Mouse (Mus musculus): ENCODE results near the gene Rap2c. TPM values are rescaled to one million over a fixed set of nuclear protein-coding genes. Genes with fewer than 3 reads are reported as not detected.

Rap2c gene
- 29.1 TPM for polyA plus RNA-seq (2021)

- in situ Hi-C loops (cut with MboI; ENCODE audit: low pct_unique_long_range_greater_than_20kb) = no loop called here
- peaks cover 20% of the 10 kb centered on the region for H3K27me3 ChIP-seq
- no peak for TF ChIP-seq CTCF (IDR thresholded peaks at IDR 0.05)
- DNase-seq (ENCODE audit: low read depth, low spot score) = no peak
- POLR2A ChIA-PET = interaction anchor here (0.6 to 0.7 kb wide), 3 partner anchors 387 to 1771 kb away, joined by 3 to 4 read pairs (median 3); no protein-coding TSS in a partner anchor
- CTCF ChIA-PET = no interaction called here
- peak; percentile 62 for ATAC-seq
Observed at GRCm38 (mm10) chrX:51017851-51018785, at the start of gene Rap2c. Rap2c (minus strand) TSS chrX:51018018.

- ChIA-PET POLR2A (interaction anchor here (0.6 kb wide), 1 partner anchor 394 kb away, joined by 4 read pairs; no protein-coding TSS in a partner anchor), CTCF (interaction anchor here (0.8 to 3.0 kb wide), 4 partner anchors 11 to 308 kb away, joined by 3 to 8 read pairs (median 3); no protein-coding TSS in a partner anchor)
- no peak for DNase-seq (ENCODE audit: low read depth, low spot score)
- in situ Hi-C loops (cut with MboI; ENCODE audit: low pct_unique_long_range_greater_than_20kb) = loop anchor here (25.0 kb wide), 1 partner anchor 404 kb away; no protein-coding TSS in a partner anchor
- H3K27me3 ChIP-seq = peaks cover 24% of the 10 kb centered on the region
- no peak for TF ChIP-seq CTCF (IDR thresholded peaks at IDR 0.05)
- no peak for ATAC-seq
Observed at GRCm38 (mm10) chrX:51066539-51067286, 48.9 kb upstream of the Rap2c start.

- H3K27me3 ChIP-seq = peaks cover 26% of the 10 kb centered on the region
- POLR2A ChIA-PET = no interaction called here
- in situ Hi-C loops (cut with MboI; ENCODE audit: low pct_unique_long_range_greater_than_20kb) = loop anchor here (25.0 kb wide), 1 partner anchor 403 kb away; no protein-coding TSS in a partner anchor
- CTCF ChIA-PET = interaction anchor here (1.9 to 3.0 kb wide), 2 partner anchors 307 to 309 kb away, joined by 8 to 9 read pairs; no protein-coding TSS in a partner anchor
- ATAC-seq (peak; percentile 51), DNase-seq (ENCODE audit: low read depth, low spot score) (no peak)
- peak; percentile 88 for TF ChIP-seq CTCF (IDR thresholded peaks at IDR 0.05)
Observed at GRCm38 (mm10) chrX:51065773-51066172, 48.0 kb upstream of the Rap2c start.

GRCm38 (mm10) chrX:51065158-51065664, 47.4 kb upstream of the Rap2c start:
- POLR2A ChIA-PET = no interaction called here
- DNase-seq (ENCODE audit: low read depth, low spot score) (no peak), ATAC-seq (no peak)
- H3K27me3 ChIP-seq = peaks cover 27% of the 10 kb centered on the region
- CTCF ChIA-PET = interaction anchor here (1.9 to 3.0 kb wide), 2 partner anchors 308 to 310 kb away, joined by 8 to 9 read pairs; no protein-coding TSS in a partner anchor
- in situ Hi-C loops (cut with MboI; ENCODE audit: low pct_unique_long_range_greater_than_20kb) = loop anchor here (25.0 kb wide), 1 partner anchor 403 kb away; no protein-coding TSS in a partner anchor
- no peak for TF ChIP-seq CTCF (IDR thresholded peaks at IDR 0.05)

- in situ Hi-C loops (cut with MboI; ENCODE audit: low pct_unique_long_range_greater_than_20kb) = loop anchor here (25.0 kb wide), 1 partner anchor 398 kb away; no protein-coding TSS in a partner anchor
- ChIA-PET CTCF (no interaction called here), POLR2A (no interaction called here)
- H3K27me3 ChIP-seq = peaks cover 48% of the 10 kb centered on the region
- DNase-seq (ENCODE audit: low read depth, low spot score) (no peak), ATAC-seq (no peak)
- TF ChIP-seq CTCF (IDR thresholded peaks at IDR 0.05) = no peak
Observed at GRCm38 (mm10) chrX:51060220-51060619, 42.4 kb upstream of the Rap2c start.

- in situ Hi-C loops (cut with MboI; ENCODE audit: low pct_unique_long_range_greater_than_20kb) = loop anchor here (25.0 kb wide), 1 partner anchor 396 kb away; no protein-coding TSS in a partner anchor
- ChIA-PET CTCF (interaction anchor here (1.5 kb wide), 1 partner anchor 12 kb away, joined by 3 read pairs; no protein-coding TSS in a partner anchor), POLR2A (no interaction called here)
- ATAC-seq = no peak
- peaks cover 50% of the 10 kb centered on the region for H3K27me3 ChIP-seq
- no peak for DNase-seq (ENCODE audit: low read depth, low spot score)
- TF ChIP-seq CTCF (IDR thresholded peaks at IDR 0.05) = no peak
Observed at GRCm38 (mm10) chrX:51058741-51059140, 40.9 kb upstream of the Rap2c start.

- DNase-seq (ENCODE audit: low read depth, low spot score) (no peak), ATAC-seq (no peak)
- peaks cover 49% of the 10 kb centered on the region for H3K27me3 ChIP-seq
- TF ChIP-seq CTCF (IDR thresholded peaks at IDR 0.05) = no peak
- in situ Hi-C loops (cut with MboI; ENCODE audit: low pct_unique_long_range_greater_than_20kb) = loop anchor here (25.0 kb wide), 1 partner anchor 396 kb away; no protein-coding TSS in a partner anchor
- ChIA-PET POLR2A (no interaction called here), CTCF (interaction anchor here (1.0 to 1.5 kb wide), 4 partner anchors 9 to 316 kb away, joined by 3 read pairs; no protein-coding TSS in a partner anchor)
Observed at GRCm38 (mm10) chrX:51058317-51058716, 40.5 kb upstream of the Rap2c start.

GRCm38 (mm10) chrX:51051680-51052461, 34.1 kb upstream of the Rap2c start:
- ChIA-PET CTCF (interaction anchor here (0.6 kb wide), 1 partner anchor 1363 kb away, joined by 3 read pairs; no protein-coding TSS in a partner anchor), POLR2A (no interaction called here)
- H3K27me3 ChIP-seq = peaks cover 36% of the 10 kb centered on the region
- TF ChIP-seq CTCF (IDR thresholded peaks at IDR 0.05) = no peak
- ATAC-seq (no peak), DNase-seq (ENCODE audit: low read depth, low spot score) (no peak)
- in situ Hi-C loops (cut with MboI; ENCODE audit: low pct_unique_long_range_greater_than_20kb) = loop anchor here (25.0 kb wide), 1 partner anchor 390 kb away; no protein-coding TSS in a partner anchor

GRCm38 (mm10) chrX:51035678-51036209, 17.9 kb upstream of the Rap2c start:
- CTCF ChIA-PET = no interaction called here
- ATAC-seq = no peak
- in situ Hi-C loops (cut with MboI; ENCODE audit: low pct_unique_long_range_greater_than_20kb) = no loop called here
- peaks cover 26% of the 10 kb centered on the region for H3K27me3 ChIP-seq
- POLR2A ChIA-PET = no interaction called here
- no peak for DNase-seq (ENCODE audit: low read depth, low spot score)
- no peak for TF ChIP-seq CTCF (IDR thresholded peaks at IDR 0.05)
